Mouse (Mus musculus): ENCODE results near the gene Chd9. TPM values are rescaled to one million over a fixed set of nuclear protein-coding genes. Genes with fewer than 3 reads are reported as not detected.

Gene Chd9
- polyA plus RNA-seq, 1 experiment from 2014 or later = 62.9 TPM

- Histone ChIP-seq H3K9me3 (ENCODE audit: control insufficient read depth, low read length) (no peaks in the 10 kb centered on the region), H3K27me3 (ENCODE audit: control insufficient read depth, insufficient read depth, low read length) (no peaks in the 10 kb centered on the region), H3K9ac (ENCODE audit: low read length) (no peak overlapping the region), H3K4me1 (ENCODE audit: control insufficient read depth, insufficient read depth, low read length) (peaks cover 4% of the 10 kb centered on the region; the same call in 1 of the 2 replicates), H3K4me2 (ENCODE audit: low read depth) (peak overlapping the region; percentile 55), H3K27ac (ENCODE audit: low read depth, low read length) (no peak overlapping the region), H3K36me3 (ENCODE audit: control insufficient read depth, insufficient read depth, low read length) (no peaks in the 10 kb centered on the region), H3K4me3 (ENCODE audit: low read depth, low read length) (peak overlapping the region; percentile 19; the same call in 1 of the 2 replicates)
- DNase-seq (ENCODE audit: low spot score) (no peak), ATAC-seq (ENCODE audit: insufficient read depth, low FRiP score, low TSS enrichment) (no peak)
These were observed 129.6 kb downstream of the Chd9 start for GRCm38 (mm10) chr8:90957711-90958110.

GRCm38 (mm10) chr8:90959721-90960120, 131.6 kb downstream of the Chd9 start:
- H3K4me1 ChIP-seq (ENCODE audit: control insufficient read depth, insufficient read depth, low read length) = peaks cover 4% of the 10 kb centered on the region; the same call in 1 of the 2 replicates
- H3K9me3 ChIP-seq (ENCODE audit: control insufficient read depth, low read length) = no peaks in the 10 kb centered on the region
- no peak for DNase-seq (ENCODE audit: low spot score)
- H3K9ac ChIP-seq (ENCODE audit: low read length) = no peak overlapping the region
- no peaks in the 10 kb centered on the region for H3K36me3 ChIP-seq (ENCODE audit: control insufficient read depth, insufficient read depth, low read length)
- no peak overlapping the region for H3K27ac ChIP-seq (ENCODE audit: low read depth, low read length)
- H3K4me3 ChIP-seq (ENCODE audit: low read depth, low read length) = no peak overlapping the region
- H3K4me2 ChIP-seq (ENCODE audit: low read depth) = no peak overlapping the region
- WGBS = 92% methylated on average over 4 of the region's 4 CpGs
- no peaks in the 10 kb centered on the region for H3K27me3 ChIP-seq (ENCODE audit: control insufficient read depth, insufficient read depth, low read length)
- no peak for ATAC-seq (ENCODE audit: insufficient read depth, low FRiP score, low TSS enrichment)

GRCm38 (mm10) chr8:90961603-90962002, 133.5 kb downstream of the Chd9 start:
- ATAC-seq (ENCODE audit: insufficient read depth, low FRiP score, low TSS enrichment) (no peak), DNase-seq (ENCODE audit: low spot score) (no peak)
- Histone ChIP-seq H3K4me1 (ENCODE audit: control insufficient read depth, insufficient read depth, low read length) (peaks cover 4% of the 10 kb centered on the region; the same call in 1 of the 2 replicates), H3K4me3 (ENCODE audit: low read depth, low read length) (no peak overlapping the region), H3K4me2 (ENCODE audit: low read depth) (no peak overlapping the region), H3K36me3 (ENCODE audit: control insufficient read depth, insufficient read depth, low read length) (no peaks in the 10 kb centered on the region), H3K27ac (ENCODE audit: low read depth, low read length) (no peak overlapping the region), H3K9ac (ENCODE audit: low read length) (no peak overlapping the region), H3K9me3 (ENCODE audit: control insufficient read depth, low read length) (no peaks in the 10 kb centered on the region), H3K27me3 (ENCODE audit: control insufficient read depth, insufficient read depth, low read length) (no peaks in the 10 kb centered on the region)
- WGBS = 82% methylated on average over 4 of the region's 4 CpGs

- 88% methylated on average over 2 of the region's 2 CpGs for WGBS
- no peak overlapping the region for H3K4me3 ChIP-seq (ENCODE audit: low read depth, low read length)
- H3K9ac ChIP-seq (ENCODE audit: low read length) = no peak overlapping the region
- ATAC-seq (ENCODE audit: insufficient read depth, low FRiP score, low TSS enrichment) (no peak), DNase-seq (ENCODE audit: low spot score) (no peak)
- peaks cover 2% of the 10 kb centered on the region; the same call in 1 of the 2 replicates for H3K36me3 ChIP-seq (ENCODE audit: control insufficient read depth, insufficient read depth, low read length)
- no peaks in the 10 kb centered on the region for H3K27me3 ChIP-seq (ENCODE audit: control insufficient read depth, insufficient read depth, low read length)
- no peaks in the 10 kb centered on the region for H3K9me3 ChIP-seq (ENCODE audit: control insufficient read depth, low read length)
- H3K4me1 ChIP-seq (ENCODE audit: control insufficient read depth, insufficient read depth, low read length) = 0 out of 2 replicates have a peak, but pooled peaks cover 2% of the 10 kb centered on the region
- no peak overlapping the region for H3K27ac ChIP-seq (ENCODE audit: low read depth, low read length)
- H3K4me2 ChIP-seq (ENCODE audit: low read depth) = no peak overlapping the region
These were observed 135.9 kb downstream of the Chd9 start for GRCm38 (mm10) chr8:90964044-90964443.

- peaks cover 2% of the 10 kb centered on the region; the same call in 1 of the 2 replicates for H3K36me3 ChIP-seq (ENCODE audit: control insufficient read depth, insufficient read depth, low read length)
- H3K4me2 ChIP-seq (ENCODE audit: low read depth) = no peak overlapping the region
- DNase-seq (ENCODE audit: low spot score) = no peak
- ATAC-seq (ENCODE audit: insufficient read depth, low FRiP score, low TSS enrichment) = no peak
- no peak overlapping the region for H3K27ac ChIP-seq (ENCODE audit: low read depth, low read length)
- no peak overlapping the region for H3K9ac ChIP-seq (ENCODE audit: low read length)
- no peaks in the 10 kb centered on the region for H3K27me3 ChIP-seq (ENCODE audit: control insufficient read depth, insufficient read depth, low read length)
- no peaks in the 10 kb centered on the region for H3K9me3 ChIP-seq (ENCODE audit: control insufficient read depth, low read length)
- 97% methylated on average over 9 of the region's 9 CpGs for WGBS
- H3K4me1 ChIP-seq (ENCODE audit: control insufficient read depth, insufficient read depth, low read length) = 0 out of 2 replicates have a peak, but pooled peaks cover 2% of the 10 kb centered on the region
- H3K4me3 ChIP-seq (ENCODE audit: low read depth, low read length) = no peak overlapping the region
These were observed 137.5 kb downstream of the Chd9 start for GRCm38 (mm10) chr8:90965467-90966170.

- no peaks in the 10 kb centered on the region for H3K4me1 ChIP-seq (ENCODE audit: control insufficient read depth, insufficient read depth, low read length)
- peaks cover 2% of the 10 kb centered on the region; the same call in 1 of the 2 replicates for H3K36me3 ChIP-seq (ENCODE audit: control insufficient read depth, insufficient read depth, low read length)
- H3K4me3 ChIP-seq (ENCODE audit: low read depth, low read length) = no peak overlapping the region
- no peak overlapping the region for H3K4me2 ChIP-seq (ENCODE audit: low read depth)
- no peak overlapping the region for H3K27ac ChIP-seq (ENCODE audit: low read depth, low read length)
- ATAC-seq (ENCODE audit: insufficient read depth, low FRiP score, low TSS enrichment) = no peak
- H3K27me3 ChIP-seq (ENCODE audit: control insufficient read depth, insufficient read depth, low read length) = no peaks in the 10 kb centered on the region
- no peaks in the 10 kb centered on the region for H3K9me3 ChIP-seq (ENCODE audit: control insufficient read depth, low read length)
- 93% methylated on average over 4 of the region's 4 CpGs for WGBS
- H3K9ac ChIP-seq (ENCODE audit: low read length) = no peak overlapping the region
- DNase-seq (ENCODE audit: low spot score) = no peak
These were observed 140.2 kb downstream of the Chd9 start for GRCm38 (mm10) chr8:90968307-90968706.

- Histone ChIP-seq H3K4me2 (ENCODE audit: low read depth) (no peak overlapping the region), H3K9me3 (ENCODE audit: control insufficient read depth, low read length) (no peaks in the 10 kb centered on the region), H3K4me3 (ENCODE audit: low read depth, low read length) (no peak overlapping the region), H3K27ac (ENCODE audit: low read depth, low read length) (no peak overlapping the region), H3K27me3 (ENCODE audit: control insufficient read depth, insufficient read depth, low read length) (no peaks in the 10 kb centered on the region), H3K36me3 (ENCODE audit: control insufficient read depth, insufficient read depth, low read length) (peaks cover 6% of the 10 kb centered on the region), H3K9ac (ENCODE audit: low read length) (no peak overlapping the region), H3K4me1 (ENCODE audit: control insufficient read depth, insufficient read depth, low read length) (no peaks in the 10 kb centered on the region)
- 92% methylated on average over 8 of the region's 8 CpGs for WGBS
- DNase-seq (ENCODE audit: low spot score) = no peak
- no peak for ATAC-seq (ENCODE audit: insufficient read depth, low FRiP score, low TSS enrichment)
These were observed 148.8 kb downstream of the Chd9 start for GRCm38 (mm10) chr8:90976960-90977371.

- Histone ChIP-seq H3K4me3 (ENCODE audit: low read depth, low read length) (no peak overlapping the region), H3K27me3 (ENCODE audit: control insufficient read depth, insufficient read depth, low read length) (no peaks in the 10 kb centered on the region), H3K36me3 (ENCODE audit: control insufficient read depth, insufficient read depth, low read length) (peaks cover 8% of the 10 kb centered on the region), H3K9me3 (ENCODE audit: control insufficient read depth, low read length) (no peaks in the 10 kb centered on the region), H3K4me1 (ENCODE audit: control insufficient read depth, insufficient read depth, low read length) (no peaks in the 10 kb centered on the region), H3K4me2 (ENCODE audit: low read depth) (no peak overlapping the region), H3K27ac (ENCODE audit: low read depth, low read length) (no peak overlapping the region), H3K9ac (ENCODE audit: low read length) (no peak overlapping the region)
- ATAC-seq (ENCODE audit: insufficient read depth, low FRiP score, low TSS enrichment) = no peak
- 94% methylated on average over 3 of the region's 3 CpGs for WGBS
- no peak for DNase-seq (ENCODE audit: low spot score)
These were observed 150.6 kb downstream of the Chd9 start for GRCm38 (mm10) chr8:90978720-90979119.

GRCm38 (mm10) chr8:90979295-90979694, 151.1 kb downstream of the Chd9 start:
- H3K36me3 ChIP-seq (ENCODE audit: control insufficient read depth, insufficient read depth, low read length) = peaks cover 7% of the 10 kb centered on the region
- no peaks in the 10 kb centered on the region for H3K27me3 ChIP-seq (ENCODE audit: control insufficient read depth, insufficient read depth, low read length)
- no peaks in the 10 kb centered on the region for H3K9me3 ChIP-seq (ENCODE audit: control insufficient read depth, low read length)

More at GRCm38 (mm10) chr8:90979295-90979694, 151.1 kb downstream of the Chd9 start:
- DNase-seq (ENCODE audit: low spot score) (no peak), ATAC-seq (ENCODE audit: insufficient read depth, low FRiP score, low TSS enrichment) (no peak)
- Histone ChIP-seq H3K9ac (ENCODE audit: low read length) (no peak overlapping the region), H3K4me2 (ENCODE audit: low read depth) (no peak overlapping the region), H3K27ac (ENCODE audit: low read depth, low read length) (no peak overlapping the region), H3K4me1 (ENCODE audit: control insufficient read depth, insufficient read depth, low read length) (no peaks in the 10 kb centered on the region), H3K4me3 (ENCODE audit: low read depth, low read length) (no peak overlapping the region)
- 94% methylated on average over 5 of the region's 5 CpGs for WGBS
